Comparison of ENCODE assay signal across 13 mouse cellular contexts in the genomic region with DNA sequence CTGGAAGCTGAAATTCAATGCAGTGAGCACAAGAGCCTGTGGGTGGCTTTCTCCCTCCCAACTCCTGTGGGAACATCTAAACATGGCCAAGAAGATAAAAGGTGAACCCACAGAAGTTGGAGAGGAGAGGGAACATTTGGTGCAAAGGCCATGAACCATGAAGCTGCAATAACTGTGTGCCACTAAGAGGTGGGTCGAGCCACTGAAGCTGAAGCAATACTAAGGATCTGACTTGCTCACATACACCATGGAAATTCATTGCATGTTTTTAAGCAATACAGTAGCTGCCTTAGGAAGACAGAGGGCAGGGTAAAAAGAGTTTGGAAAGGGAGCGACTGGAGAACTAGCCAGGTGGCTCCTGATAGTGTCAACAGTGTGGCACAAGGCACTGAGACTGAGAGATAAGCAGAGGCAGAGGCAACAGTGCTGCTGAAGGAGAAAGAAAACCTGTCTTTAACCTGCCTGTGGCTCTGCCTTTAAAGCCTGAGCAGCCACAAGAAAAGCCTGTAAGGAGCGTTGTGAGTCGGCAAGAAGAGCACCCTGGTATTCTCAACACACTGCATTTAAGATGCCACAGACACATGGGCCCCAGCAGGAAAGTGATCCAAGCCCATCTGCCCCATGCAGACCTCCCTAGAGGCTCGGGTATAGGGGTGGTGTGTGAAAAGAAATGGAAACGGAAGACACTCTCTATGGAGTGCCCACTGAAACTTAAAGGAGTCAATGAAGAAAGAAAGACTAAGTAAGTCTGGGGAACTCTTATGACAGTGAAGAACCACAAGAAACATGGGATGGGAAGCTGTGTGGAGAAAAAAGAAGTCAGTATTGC. TPM values are rescaled to one million over a fixed set of nuclear protein-coding genes. Genes with fewer than 3 reads are reported as not detected.
DNase-seq lines count a peak whose midpoint lies in the region; ATAC-seq and TF ChIP-seq lines count a peak whose summit lies in the region.
"Had no signal": no experiment of that assay in that cellular context is flagged by ENCODE, and none has a peak within 500 bp of the region (broad histone marks: within the 10 kb centered on the region; RNA-seq: fewer than 3 reads in every experiment).

No protein-coding gene starts in this region.

- no peak for TF ChIP-seq CTCF in intestine, postnatal 0 days (IDR thresholded peaks at IDR 0.05; ENCODE audit: low read depth)
- TF ChIP-seq CTCF in lung, postnatal 0 days (IDR thresholded peaks at IDR 0.05): no peak

- no peak overlapping the region for H3K4me2 ChIP-seq in intestine, embryonic 15.5 days (replicated peaks)
- H3K4me2 ChIP-seq in intestine, postnatal 0 days (replicated peaks; ENCODE audit: low read depth): no peak overlapping the region
- no peak overlapping the region for H3K4me2 ChIP-seq in lung, postnatal 0 days (replicated peaks; ENCODE audit: low read depth, low read length)
- H3K4me2 ChIP-seq in midbrain, embryonic 14.5 days (ENCODE audit: low read length): no peak overlapping the region
- H3K4me2 ChIP-seq: hindbrain, embryonic 15.5 days; neural tube, embryonic 12.5 days had no signal

- H3K4me3 ChIP-seq in intestine, embryonic 15.5 days (replicated peaks): no peak overlapping the region
- H3K4me3 ChIP-seq in intestine, postnatal 0 days (ENCODE audit: low read depth, low read length): no peak overlapping the region
- H3K4me3 ChIP-seq in lung, postnatal 0 days (ENCODE audit: low read depth, low read length): no peak overlapping the region
- no peak overlapping the region for H3K4me3 ChIP-seq in midbrain, embryonic 14.5 days (replicated peaks; ENCODE audit: low read depth, low read length)
- H3K4me3 ChIP-seq: hindbrain, embryonic 15.5 days; neural tube, embryonic 12.5 days had no signal

- WGBS in intestine, embryonic 15.5 days: 90% methylated on average over 6 of the region's 6 CpGs
- 90% methylated on average over 6 of the region's 6 CpGs for WGBS in intestine, postnatal 0 days
- 81% methylated on average over 6 of the region's 6 CpGs for WGBS in lung, postnatal 0 days
- 93% methylated on average over 6 of the region's 6 CpGs for WGBS in midbrain, embryonic 14.5 days

- no peak overlapping the region for H3K9ac ChIP-seq in intestine, embryonic 15.5 days
- H3K9ac ChIP-seq in intestine, postnatal 0 days (ENCODE audit: low read depth, low read length): no peak overlapping the region
- H3K9ac ChIP-seq in lung, postnatal 0 days (replicated peaks; ENCODE audit: low read depth): no peak overlapping the region
- no peak overlapping the region for H3K9ac ChIP-seq in midbrain, embryonic 14.5 days (replicated peaks; ENCODE audit: low read length)
- H3K9ac ChIP-seq: hindbrain, embryonic 15.5 days; neural tube, embryonic 12.5 days had no signal

- no peaks in the 10 kb centered on the region for H3K9me3 ChIP-seq in intestine, embryonic 15.5 days
- no peaks in the 10 kb centered on the region for H3K9me3 ChIP-seq in intestine, postnatal 0 days (ENCODE audit: control insufficient read depth)
- no peaks in the 10 kb centered on the region for H3K9me3 ChIP-seq in lung, postnatal 0 days (ENCODE audit: low read length)
- no peaks in the 10 kb centered on the region for H3K9me3 ChIP-seq in midbrain, embryonic 14.5 days (ENCODE audit: control insufficient read depth, low read length)
- H3K9me3 ChIP-seq: hindbrain, embryonic 15.5 days; neural tube, embryonic 12.5 days had no signal

- H3K27ac ChIP-seq in intestine, embryonic 15.5 days: no peak overlapping the region
- no peak overlapping the region for H3K27ac ChIP-seq in intestine, postnatal 0 days (ENCODE audit: low read depth, low read length)
- H3K27ac ChIP-seq in lung, postnatal 0 days (ENCODE audit: low read length): no peak overlapping the region
- H3K27ac ChIP-seq in midbrain, embryonic 14.5 days (replicated peaks; ENCODE audit: low read depth, low read length): no peak overlapping the region
- H3K27ac ChIP-seq: hindbrain, embryonic 15.5 days; neural tube, embryonic 12.5 days had no signal

- ATAC-seq in intestine, embryonic 15.5 days: peak; percentile 48; the same call in 1 of the 2 replicates
- no peak for ATAC-seq in intestine, postnatal 0 days
- ATAC-seq in lung, postnatal 0 days: no peak
- ATAC-seq in midbrain, embryonic 14.5 days (ENCODE audit: low FRiP score, low TSS enrichment): no peak
- ATAC-seq: midbrain, embryonic 16.5 days; Patski had no signal

- no peak for TF ChIP-seq EP300 in lung, postnatal 0 days (IDR thresholded peaks at IDR 0.05)

- 0 out of 2 replicates have a peak, but pooled peaks cover 2% of the 10 kb centered on the region for H3K4me1 ChIP-seq in intestine, embryonic 15.5 days (replicated peaks)
- no peaks in the 10 kb centered on the region for H3K4me1 ChIP-seq in intestine, postnatal 0 days (replicated peaks; ENCODE audit: control insufficient read depth, insufficient read depth, low read length)
- no peaks in the 10 kb centered on the region for H3K4me1 ChIP-seq in lung, postnatal 0 days (ENCODE audit: insufficient read depth, low read depth, low read length)
- no peaks in the 10 kb centered on the region; the same call in 1 of the 2 replicates for H3K4me1 ChIP-seq in midbrain, embryonic 14.5 days (ENCODE audit: control insufficient read depth, insufficient read depth, low read length)
- H3K4me1 ChIP-seq: hindbrain, embryonic 15.5 days; neural tube, embryonic 12.5 days had no signal

- peak; percentile 64 for DNase-seq in c-Kit-negative CD71-positive TER-119-positive erythroid progenitor cells, embryonic 14.5 days (ENCODE audit: low read depth, low spot score)
- peak; percentile 73 for DNase-seq in liver
- DNase-seq in spleen, postnatal 36 days (ENCODE audit: low spot score in 2 of 2): peak; percentile 14 to 32
- DNase-seq in kidney, postnatal 25 days: no peak
- DNase-seq in lung, postnatal 0 days (ENCODE audit: low spot score): no peak
- no peak for DNase-seq in midbrain, embryonic 14.5 days
- DNase-seq: cerebellum, adult 18-20 months had no signal

- no peaks in the 10 kb centered on the region for H3K27me3 ChIP-seq in intestine, embryonic 15.5 days (replicated peaks)
- H3K27me3 ChIP-seq in intestine, postnatal 0 days (replicated peaks; ENCODE audit: control insufficient read depth, insufficient read depth, low read length): no peaks in the 10 kb centered on the region
- H3K27me3 ChIP-seq in lung, postnatal 0 days (replicated peaks; ENCODE audit: insufficient read depth, low read length): no peaks in the 10 kb centered on the region
- no peaks in the 10 kb centered on the region for H3K27me3 ChIP-seq in midbrain, embryonic 14.5 days (ENCODE audit: control insufficient read depth, insufficient read depth, low read length)
- H3K27me3 ChIP-seq: hindbrain, embryonic 15.5 days; neural tube, embryonic 12.5 days; Patski had no signal

- peaks cover 8% of the 10 kb centered on the region; the same call in 1 of the 2 replicates for H3K36me3 ChIP-seq in intestine, embryonic 15.5 days
- H3K36me3 ChIP-seq in intestine, postnatal 0 days (ENCODE audit: control insufficient read depth, insufficient read depth): peaks cover 52% of the 10 kb centered on the region; the same call in 1 of the 2 replicates
- H3K36me3 ChIP-seq in lung, postnatal 0 days (ENCODE audit: insufficient read depth, low read length): peaks cover 9% of the 10 kb centered on the region; the same call in 1 of the 2 replicates
- H3K36me3 ChIP-seq in midbrain, embryonic 14.5 days (ENCODE audit: control insufficient read depth, insufficient read depth, low read length): peaks cover 79% of the 10 kb centered on the region

RNA-seq across cellular contexts. Expression of a gene that starts 8.7 kb away (rescaled TPM):
- 120 and 127 TPM in 2 replicates for polyA plus RNA-seq in intestine, embryonic 15.5 days (2015; fragmentation: Nextera tagmentation; extraction: Ambion mirVana)
- 66.3 and 66.5 TPM in 2 replicates for polyA plus RNA-seq in intestine, postnatal 0 days (2015; fragmentation: Nextera tagmentation; extraction: Ambion mirVana)
- 89.2 and 91.4 TPM in 2 replicates for polyA plus RNA-seq in lung, postnatal 0 days (2015; fragmentation: Nextera tagmentation; extraction: Ambion mirVana)
- 210 and 229 TPM in 2 replicates for polyA plus RNA-seq in midbrain, embryonic 14.5 days (2014; fragmentation: Nextera tagmentation; extraction: Ambion mirVana)

RNA-seq across cellular contexts. Expression of a gene that starts 17.3 kb away (rescaled TPM):
- polyA plus RNA-seq in intestine, embryonic 15.5 days (2015; fragmentation: Nextera tagmentation; extraction: Ambion mirVana): 154 and 160 TPM in 2 replicates
- polyA plus RNA-seq in intestine, postnatal 0 days (2015; fragmentation: Nextera tagmentation; extraction: Ambion mirVana): 164 and 186 TPM in 2 replicates
- polyA plus RNA-seq in lung, postnatal 0 days (2015; fragmentation: Nextera tagmentation; extraction: Ambion mirVana): 15.1 and 20.7 TPM in 2 replicates
- 0.03 and 0.50 TPM in 2 replicates for polyA plus RNA-seq in midbrain, embryonic 14.5 days (2014; fragmentation: Nextera tagmentation; extraction: Ambion mirVana)

RNA-seq across cellular contexts. Expression of a gene that starts 52.9 kb away (rescaled TPM):
- 8.3 and 9.2 TPM in 2 replicates for polyA plus RNA-seq in intestine, embryonic 15.5 days (2015; fragmentation: Nextera tagmentation; extraction: Ambion mirVana)
- 2.3 and 2.6 TPM in 2 replicates for polyA plus RNA-seq in intestine, postnatal 0 days (2015; fragmentation: Nextera tagmentation; extraction: Ambion mirVana)
- polyA plus RNA-seq in lung, postnatal 0 days (2015; fragmentation: Nextera tagmentation; extraction: Ambion mirVana): 5.0 and 7.2 TPM in 2 replicates
- 6.2 and 9.6 TPM in 2 replicates for polyA plus RNA-seq in midbrain, embryonic 14.5 days (2014; fragmentation: Nextera tagmentation; extraction: Ambion mirVana)

Comparison
In these comparisons a context has a peak if more than half of its experiments do, and no peak if none do; other contexts are left out.
1. DNase-seq: peak in c-Kit-negative CD71-positive TER-119-positive erythroid progenitor cells, embryonic 14.5 days (single experiment), liver (single experiment) and spleen, postnatal 36 days (2 of 2); none in kidney, postnatal 25 days (0 of 2), lung, postnatal 0 days (single experiment) and midbrain, embryonic 14.5 days (single experiment).
2. RNA of a gene that starts 17.3 kb away (polyA plus RNA-seq): 164 to 186 TPM in intestine, postnatal 0 days, 154 to 160 TPM in intestine, embryonic 15.5 days and 15.1 to 20.7 TPM in lung, postnatal 0 days; 0.03 to 0.50 TPM in midbrain, embryonic 14.5 days; every median in the first group is over 10 times any median in the second.